Mouse (Mus musculus) neural tube, embryonic 11.5 days (tissue): Measurements from ENCODE around the gene Adarb1. TPM values are rescaled to one million over a fixed set of nuclear protein-coding genes. Genes with fewer than 3 reads are reported as not detected.

Source experiments
- ATAC-seq: fragments of 200-750 bp; cut with Nextera tagmentation; 2 replicates; pipeline ENCODE4 v1.8.0; 2017; ENCODE audit warnings: moderate number of reproducible peaks, mild to moderate bottlenecking, moderate TSS enrichment, moderate library complexity; ENCODE audit not compliant: insufficient read depth, low FRiP score, low TSS enrichment
- DNase-seq: peaks from one replicate; pipeline ENCODE4 v3.0.0-alpha.2; 2015; ENCODE audit warnings: low spot score
- H3K27ac ChIP-seq: fragments of 300-500 bp; sonication (generic); 2 replicates; pipeline ENCODE4 v1.5.1; 2014; ENCODE audit warnings: low read depth, mild to moderate bottlenecking, low read length
- H3K27me3 ChIP-seq: fragments of 300-500 bp; sonication (generic); 2 replicates; pipeline ENCODE4 v1.6.1; 2014; ENCODE audit warnings: mild to moderate bottlenecking, low read length, mixed read lengths; ENCODE audit not compliant: control insufficient read depth, insufficient read depth
- H3K36me3 ChIP-seq: fragments of 300-500 bp; sonication (generic); 2 replicates; pipeline ENCODE4 v1.6.1; 2014; ENCODE audit warnings: mild to moderate bottlenecking, low read length, moderate library complexity, mixed read lengths; ENCODE audit not compliant: control insufficient read depth, insufficient read depth
- H3K4me1 ChIP-seq: fragments of 300-500 bp; sonication (generic); 2 replicates; pipeline ENCODE4 v1.6.1; 2014; ENCODE audit warnings: low read length, mixed read lengths; ENCODE audit not compliant: control insufficient read depth, insufficient read depth
- H3K4me2 ChIP-seq: fragments of 300-500 bp; sonication (generic); 2 replicates; pipeline ENCODE4 v1.6.1; 2014; ENCODE audit warnings: low read depth, mild to moderate bottlenecking, moderate library complexity
- H3K4me3 ChIP-seq: fragments of 300-500 bp; sonication (generic); 2 replicates; pipeline ENCODE4 v1.5.1; 2014; ENCODE audit warnings: low read depth, low read length
- H3K9ac ChIP-seq: fragments of 300-500 bp; sonication (generic); 2 replicates; pipeline ENCODE4 v1.6.1; 2014; ENCODE audit warnings: mild to moderate bottlenecking, low read length
- H3K9me3 ChIP-seq: fragments of 300-500 bp; sonication (generic); 2 replicates; pipeline ENCODE4 v1.6.1; 2016; ENCODE audit warnings: low read length; ENCODE audit not compliant: control insufficient read depth
- WGBS: fragments of 180-500 bp; shearing (Covaris S2); extraction: QIAGEN DNeasy Blood & Tissue Kit; methylation state at CpG from one replicate; pipeline ENCODE4 v1.1.7; 2014; 5-methylcytosine and 5-hydroxymethylcytosine counted together
- polyA plus RNA-seq: library from polyadenylated mRNA; unstranded; fragments of >200 nt; fragmentation: Nextera tagmentation; extraction: Ambion mirVana; gene quantifications from 2 replicates; pipeline ENCODE4 v1.2.1, GENCODE M21; 2014

The Adarb1 gene
- polyA plus RNA-seq, 1 experiment from 2014 or later = 5.1 TPM

DNA sequence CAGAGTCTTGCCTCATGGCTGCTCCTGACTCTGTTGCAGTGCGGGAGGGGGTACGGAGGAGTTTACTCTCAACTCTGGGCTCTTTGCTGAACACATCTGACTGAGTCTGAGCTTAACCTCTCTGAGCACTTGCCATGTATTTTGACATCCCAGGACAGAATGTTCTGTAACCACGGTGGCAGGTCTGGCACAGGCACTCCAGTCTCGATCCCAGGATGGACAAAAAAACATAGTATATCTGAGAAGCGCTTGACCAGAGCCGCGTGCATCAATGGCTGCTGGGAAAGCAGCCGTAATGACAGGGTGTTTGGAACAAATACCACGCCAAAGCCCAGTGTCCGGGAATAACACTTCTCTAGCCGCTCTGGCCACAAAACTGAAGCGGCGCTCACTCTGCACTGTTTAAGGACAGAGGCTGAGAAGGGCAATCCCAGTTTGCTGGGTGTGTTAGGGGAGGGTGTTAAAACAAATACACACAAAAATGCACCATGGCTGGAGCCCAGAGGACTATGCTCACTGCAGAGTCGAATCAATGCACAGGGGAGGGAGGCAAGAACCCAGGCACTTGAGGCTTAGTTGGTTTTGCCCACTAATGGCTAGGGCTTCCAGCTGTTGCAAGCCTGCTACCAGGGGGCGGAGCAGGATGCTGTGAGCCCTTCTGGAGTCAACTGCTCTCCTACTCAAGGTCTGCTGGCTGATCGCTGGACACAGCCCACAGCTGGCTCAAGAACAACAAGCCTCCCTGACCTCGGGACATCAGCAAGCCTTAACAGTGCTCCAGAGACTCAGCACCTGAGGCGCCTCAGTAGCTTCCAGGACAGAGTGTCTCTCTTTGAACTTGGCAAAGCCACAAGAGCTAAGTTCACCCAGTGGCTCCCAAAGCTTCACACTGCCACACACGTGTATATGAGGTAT is 23.0 kb upstream of the Adarb1 start:
- no peaks in the 10 kb centered on the region for H3K9me3 ChIP-seq
- no peak overlapping the region for H3K27ac ChIP-seq
- H3K4me3 ChIP-seq = no peak overlapping the region
- no peaks in the 10 kb centered on the region for H3K4me1 ChIP-seq
- no peaks in the 10 kb centered on the region for H3K27me3 ChIP-seq
- no peak overlapping the region for H3K9ac ChIP-seq
- no peaks in the 10 kb centered on the region for H3K36me3 ChIP-seq
- no peak overlapping the region for H3K4me2 ChIP-seq
- ATAC-seq (no peak), DNase-seq (no peak)
- 60% methylated on average over 19 of the region's 19 CpGs for WGBS

DNA sequence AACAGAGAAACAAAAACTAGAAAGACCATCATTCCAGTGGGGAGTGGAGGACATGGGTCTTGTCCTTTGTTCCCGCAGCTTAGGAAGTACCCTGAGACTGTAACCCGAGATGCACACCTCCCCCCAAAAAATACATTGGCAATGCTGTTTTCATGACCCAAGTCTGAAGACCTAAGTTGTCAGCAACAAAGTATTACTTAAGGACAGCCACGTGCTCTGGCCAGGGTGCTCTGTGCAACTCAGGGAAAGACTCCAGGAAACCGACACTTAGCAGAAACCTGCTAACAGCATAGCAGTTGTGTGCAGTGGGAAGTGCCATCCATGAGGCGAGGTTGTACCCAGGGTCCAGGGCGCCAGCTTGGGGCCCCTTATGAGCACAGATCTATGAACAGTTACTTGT is 22.2 kb upstream of the Adarb1 start:
- H3K4me2 ChIP-seq = no peak overlapping the region
- ATAC-seq = no peak
- 48% methylated on average over 6 of the region's 6 CpGs for WGBS

DNA sequence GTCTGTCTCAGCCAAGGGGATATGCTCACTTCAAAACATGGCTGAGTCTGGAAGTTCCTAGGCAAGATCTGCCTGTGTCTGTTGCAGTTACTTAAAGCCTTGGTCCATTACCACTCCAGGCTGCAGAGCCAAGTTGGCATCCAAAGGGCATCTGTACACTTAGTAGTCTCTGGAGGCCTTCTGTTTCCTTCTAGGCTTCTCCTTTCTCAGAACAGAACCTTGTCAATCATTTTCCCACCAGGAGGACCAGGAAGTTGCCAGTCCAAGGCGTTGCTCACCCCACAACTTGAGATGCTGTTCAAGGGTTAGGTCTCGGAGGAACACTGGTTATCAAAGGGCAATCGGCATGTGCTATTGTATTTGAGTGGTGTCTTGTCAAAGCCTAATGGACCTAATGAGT is 21.0 kb upstream of the Adarb1 start:
- no peak for ATAC-seq
- Histone ChIP-seq H3K4me3 (no peak overlapping the region), H3K9ac (no peak overlapping the region), H3K4me1 (no peaks in the 10 kb centered on the region; the same call in 1 of the 2 replicates), H3K27me3 (no peaks in the 10 kb centered on the region), H3K27ac (no peak overlapping the region), H3K9me3 (no peaks in the 10 kb centered on the region), H3K4me2 (no peak overlapping the region), H3K36me3 (no peaks in the 10 kb centered on the region)
- 50% methylated on average over 3 of the region's 3 CpGs for WGBS
- no peak for DNase-seq

More for the DNA sequence above, 22.2 kb upstream of the Adarb1 start:
- H3K36me3 ChIP-seq = no peaks in the 10 kb centered on the region
- no peak overlapping the region for H3K4me3 ChIP-seq
- no peaks in the 10 kb centered on the region for H3K9me3 ChIP-seq
- no peak overlapping the region for H3K9ac ChIP-seq
- H3K27ac ChIP-seq = no peak overlapping the region
- no peak for DNase-seq
- H3K27me3 ChIP-seq = no peaks in the 10 kb centered on the region
- no peaks in the 10 kb centered on the region for H3K4me1 ChIP-seq

DNA sequence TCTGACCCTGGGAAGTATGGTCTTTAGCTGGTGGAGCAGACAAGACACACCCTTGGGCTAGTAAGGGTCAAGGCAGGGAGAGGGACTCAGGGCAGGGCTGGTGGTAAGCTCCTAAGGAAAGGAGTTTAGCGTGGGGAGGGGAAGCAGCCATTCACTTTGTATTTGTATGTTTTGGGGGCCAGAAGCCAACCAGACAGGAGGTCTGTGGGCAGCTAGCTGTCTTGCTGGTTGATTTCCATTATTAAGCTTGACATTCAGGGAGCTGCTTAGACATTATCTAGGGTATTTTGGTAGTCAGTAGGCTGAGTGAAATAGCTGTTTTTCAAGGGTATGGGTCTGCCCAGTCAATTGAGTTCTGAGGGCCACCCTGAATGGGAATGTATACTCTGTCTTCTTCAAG is 20.0 kb upstream of the Adarb1 start:
- Histone ChIP-seq H3K9ac (no peak overlapping the region), H3K9me3 (no peaks in the 10 kb centered on the region), H3K27ac (no peak overlapping the region), H3K4me3 (no peak overlapping the region), H3K27me3 (no peaks in the 10 kb centered on the region), H3K4me1 (no peaks in the 10 kb centered on the region; the same call in 1 of the 2 replicates), H3K4me2 (no peak overlapping the region), H3K36me3 (no peaks in the 10 kb centered on the region)
- 52% methylated on average over 1 of the region's 1 CpGs for WGBS
- no peak for DNase-seq
- ATAC-seq = no peak

DNA sequence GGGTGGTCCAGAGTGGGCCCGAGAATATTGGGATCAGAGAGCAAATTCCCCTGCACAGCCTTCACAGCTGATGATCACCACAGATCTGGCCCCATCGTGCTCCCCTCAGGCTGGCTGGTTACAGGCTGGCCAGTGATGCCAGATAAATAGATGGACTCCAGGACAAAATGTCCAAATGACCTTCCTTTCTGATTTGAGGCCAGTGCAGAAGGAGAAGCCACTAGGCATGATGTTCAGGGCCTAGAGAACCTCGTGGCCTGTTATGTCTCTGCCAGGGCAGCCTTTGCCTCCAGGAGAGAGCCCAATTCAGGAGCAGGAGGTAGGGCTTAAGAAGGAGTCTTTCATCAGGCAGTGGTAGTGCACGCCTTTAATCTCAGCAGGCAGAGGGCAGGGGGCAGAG is 17.3 kb upstream of the Adarb1 start:
- H3K36me3 ChIP-seq = no peaks in the 10 kb centered on the region

DNA sequence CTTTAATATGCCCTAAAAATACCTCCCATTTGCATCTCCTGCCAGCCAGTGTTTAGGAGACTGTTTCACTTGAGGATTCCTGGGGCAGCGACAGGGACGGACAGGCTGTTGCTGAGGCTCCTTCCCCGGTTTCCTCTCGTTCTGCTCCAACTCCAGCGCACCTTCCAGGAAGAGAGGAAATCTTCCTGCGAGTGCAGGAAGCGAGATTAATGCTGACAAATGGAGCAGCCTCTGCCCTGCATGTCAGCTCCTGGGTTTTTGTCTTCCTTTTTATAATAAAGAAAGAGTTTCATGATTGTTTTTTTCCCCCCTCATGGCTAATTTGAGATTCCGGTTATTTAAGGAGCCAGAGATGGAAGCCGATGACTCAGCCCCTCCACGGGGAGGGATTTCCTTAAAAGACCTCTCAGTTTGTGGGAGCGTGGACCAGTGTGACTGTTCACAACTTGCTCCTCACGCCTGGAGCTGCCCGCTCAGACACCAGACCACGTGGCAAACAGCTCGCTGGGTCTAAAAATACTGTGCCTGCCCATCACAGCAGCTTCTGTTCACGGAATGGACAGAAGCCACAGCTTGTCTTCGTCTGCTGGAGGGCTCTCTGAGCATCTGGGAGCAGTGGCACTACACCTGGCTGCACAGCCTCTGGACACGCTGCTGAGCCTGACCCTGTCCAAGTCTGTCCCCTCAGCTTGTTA is 16.5 kb upstream of the Adarb1 start:
- DNase-seq = no peak
- no peaks in the 10 kb centered on the region for H3K9me3 ChIP-seq
- H3K9ac ChIP-seq = no peak overlapping the region
- no peak overlapping the region for H3K27ac ChIP-seq
- WGBS = 56% methylated on average over 18 of the region's 18 CpGs
- H3K4me2 ChIP-seq = no peak overlapping the region
- ATAC-seq = no peak
- no peaks in the 10 kb centered on the region for H3K36me3 ChIP-seq
- no peaks in the 10 kb centered on the region; the same call in 1 of the 2 replicates for H3K4me1 ChIP-seq
- no peak overlapping the region for H3K4me3 ChIP-seq
- H3K27me3 ChIP-seq = no peaks in the 10 kb centered on the region

More for the DNA sequence above, 17.3 kb upstream of the Adarb1 start:
- Histone ChIP-seq H3K27ac (no peak overlapping the region), H3K9ac (no peak overlapping the region), H3K27me3 (no peaks in the 10 kb centered on the region), H3K4me2 (no peak overlapping the region), H3K4me1 (no peaks in the 10 kb centered on the region; the same call in 1 of the 2 replicates), H3K9me3 (no peaks in the 10 kb centered on the region), H3K4me3 (no peak overlapping the region)
- WGBS = 66% methylated on average over 4 of the region's 4 CpGs
- no peak for ATAC-seq
- DNase-seq = no peak

DNA sequence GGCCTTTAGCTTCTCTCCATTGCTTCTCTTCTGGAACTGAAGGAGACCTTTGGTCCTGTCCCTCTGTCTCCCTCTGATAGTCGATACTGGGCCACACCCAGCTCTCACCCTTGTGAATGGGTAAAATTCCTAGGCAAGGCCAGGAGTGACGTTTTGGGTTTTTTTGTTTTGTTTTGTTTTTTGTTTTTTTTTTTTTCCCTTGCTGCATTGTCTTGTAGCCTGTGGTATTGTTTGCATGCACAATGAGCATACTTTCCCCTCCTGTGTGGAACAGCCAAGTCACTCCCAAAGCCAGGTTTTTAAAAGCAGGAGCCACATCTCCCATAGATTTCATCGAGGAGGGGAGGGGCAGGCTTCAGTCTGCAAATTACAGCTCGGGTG is 16.0 kb upstream of the Adarb1 start:
- Histone ChIP-seq H3K4me2 (no peak overlapping the region), H3K9me3 (no peaks in the 10 kb centered on the region), H3K36me3 (no peaks in the 10 kb centered on the region), H3K4me3 (no peak overlapping the region), H3K4me1 (no peaks in the 10 kb centered on the region; the same call in 1 of the 2 replicates), H3K9ac (no peak overlapping the region), H3K27me3 (no peaks in the 10 kb centered on the region), H3K27ac (no peak overlapping the region)
- DNase-seq (no peak), ATAC-seq (no peak)
- 37% methylated on average over 4 of the region's 4 CpGs for WGBS

DNA sequence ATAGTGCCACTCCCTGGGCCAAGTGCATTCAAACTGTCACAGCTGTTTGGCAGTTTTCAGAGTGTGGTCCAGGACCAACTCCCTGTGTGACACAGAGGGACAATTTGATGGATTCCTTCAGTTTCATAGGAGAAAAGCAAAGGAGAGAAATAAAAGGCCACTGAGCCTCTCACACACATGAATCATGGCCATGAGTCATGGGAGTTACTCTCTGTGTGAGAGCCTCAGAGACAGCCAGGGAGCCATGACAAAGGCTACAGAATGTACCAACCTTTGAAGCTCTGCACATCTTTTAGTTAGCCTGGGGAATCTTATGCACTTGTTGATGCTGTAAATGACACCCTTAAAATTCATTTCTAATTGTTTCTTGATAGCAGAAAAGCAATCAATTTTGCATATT is 12.7 kb upstream of the Adarb1 start:
- Histone ChIP-seq H3K9ac (no peak overlapping the region), H3K4me2 (no peak overlapping the region), H3K36me3 (no peaks in the 10 kb centered on the region), H3K4me3 (no peak overlapping the region), H3K27ac (no peak overlapping the region), H3K9me3 (no peaks in the 10 kb centered on the region), H3K27me3 (no peaks in the 10 kb centered on the region), H3K4me1 (no peaks in the 10 kb centered on the region; the same call in 1 of the 2 replicates)
- DNase-seq (no peak), ATAC-seq (no peak)
